ENCODE assay signal across 12 mouse cellular contexts in the genomic region with DNA sequence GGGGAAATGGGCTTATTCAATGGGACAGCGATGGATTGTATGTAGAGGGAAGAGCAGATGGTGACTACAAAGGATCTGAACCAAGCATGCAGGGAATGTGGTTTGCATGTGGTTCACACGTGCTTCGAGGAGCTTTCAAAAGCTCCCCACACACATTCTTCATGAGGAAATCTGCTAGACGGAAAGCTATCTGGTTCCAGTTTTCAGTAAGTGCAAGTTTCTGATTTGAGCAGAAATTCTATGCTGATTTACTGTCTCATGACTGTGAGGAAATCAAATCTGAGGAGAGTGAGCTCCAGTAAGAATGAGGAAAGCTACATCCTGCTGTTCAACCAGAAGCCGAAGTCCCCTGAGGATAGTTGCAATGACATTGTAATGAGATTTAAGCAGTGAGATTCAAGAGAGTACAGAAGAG. TPM values are rescaled to one million over a fixed set of nuclear protein-coding genes. Genes with fewer than 3 reads are reported as not detected.
DNase-seq lines count a peak whose midpoint lies in the region; ATAC-seq and TF ChIP-seq lines count a peak whose summit lies in the region.
"Had no signal": no experiment of that assay in that cellular context is flagged by ENCODE, and none has a peak within 500 bp of the region (broad histone marks: within the 10 kb centered on the region; RNA-seq: fewer than 3 reads in every experiment).

No protein-coding gene starts in this region.

- no peak for ATAC-seq in hindbrain, embryonic 14.5 days (ENCODE audit: low FRiP score)
- ATAC-seq in hindbrain, embryonic 16.5 days = no peak
- ATAC-seq in limb, embryonic 11.5 days (ENCODE audit: insufficient number of reproducible peaks, low FRiP score, low TSS enrichment, low read depth) = peak; percentile 35; the same call in 1 of the 2 replicates
- no peak for ATAC-seq in forebrain, embryonic 16.5 days
- ATAC-seq: midbrain, embryonic 16.5 days had no signal

- H3K4me3 ChIP-seq in hindbrain, embryonic 14.5 days (replicated peaks; ENCODE audit: low read length) = no peak overlapping the region
- no peak overlapping the region for H3K4me3 ChIP-seq in hindbrain, embryonic 16.5 days (ENCODE audit: low read length)
- H3K4me3 ChIP-seq in limb, embryonic 11.5 days (ENCODE audit: low read depth, low read length) = no peak overlapping the region
- H3K4me3 ChIP-seq in forebrain, embryonic 16.5 days (replicated peaks; ENCODE audit: low read length) = no peak overlapping the region
- no peak overlapping the region for H3K4me3 ChIP-seq in forebrain, embryonic 10.5 days

- no peaks in the 10 kb centered on the region for H3K4me1 ChIP-seq in hindbrain, embryonic 14.5 days (replicated peaks; ENCODE audit: control insufficient read depth, insufficient read depth, low read length)
- H3K4me1 ChIP-seq in hindbrain, embryonic 16.5 days (ENCODE audit: control insufficient read depth, insufficient read depth, low read depth, low read length) = no peaks in the 10 kb centered on the region
- no peaks in the 10 kb centered on the region for H3K4me1 ChIP-seq in limb, embryonic 11.5 days (ENCODE audit: control insufficient read depth, insufficient read depth, low read length)
- H3K4me1 ChIP-seq in forebrain, embryonic 16.5 days (replicated peaks; ENCODE audit: control insufficient read depth, insufficient read depth, low read length) = no peaks in the 10 kb centered on the region
- no peaks in the 10 kb centered on the region for H3K4me1 ChIP-seq in forebrain, embryonic 10.5 days

- no peak overlapping the region for H3K9ac ChIP-seq in hindbrain, embryonic 14.5 days
- H3K9ac ChIP-seq in hindbrain, embryonic 16.5 days (ENCODE audit: low read depth, low read length) = no peak overlapping the region
- no peak overlapping the region for H3K9ac ChIP-seq in limb, embryonic 11.5 days (ENCODE audit: low read length)
- no peak overlapping the region for H3K9ac ChIP-seq in forebrain, embryonic 16.5 days (replicated peaks; ENCODE audit: low read depth, low read length)

- no peaks in the 10 kb centered on the region for H3K9me3 ChIP-seq in hindbrain, embryonic 14.5 days (ENCODE audit: control insufficient read depth, low read length)
- H3K9me3 ChIP-seq in hindbrain, embryonic 16.5 days (ENCODE audit: control insufficient read depth, low read length) = no peaks in the 10 kb centered on the region
- H3K9me3 ChIP-seq in limb, embryonic 11.5 days (ENCODE audit: control insufficient read depth, low read length) = no peaks in the 10 kb centered on the region
- no peaks in the 10 kb centered on the region for H3K9me3 ChIP-seq in forebrain, embryonic 16.5 days (ENCODE audit: control insufficient read depth, low read length)
- H3K9me3 ChIP-seq in forebrain, embryonic 10.5 days = no peaks in the 10 kb centered on the region

- DNase-seq in hindbrain, embryonic 14.5 days (ENCODE audit: low spot score) = peak; percentile 28
- peak; percentile 46 for DNase-seq in 3T3-L1 (ENCODE audit: low read depth, low spot score)
- DNase-seq in brain, embryonic 14.5 days (ENCODE audit: low read depth) = peak; percentile 22
- peak; percentile 38 for DNase-seq in limb, embryonic 11.5 days (ENCODE audit: low spot score)
- DNase-seq in forebrain, embryonic 10.5 days (ENCODE audit: extremely low spot score, low spot score) = no peak
- DNase-seq in frontal cortex, adult 2 months (ENCODE audit: extremely low spot score in 1 of 2, low spot score in 1 of 2) = no peak
- DNase-seq: adrenal gland, postnatal 36 days; cerebellum, adult 8-10 months; gastrocnemius, postnatal 14 days had no signal

- 61% methylated on average over 5 of the region's 5 CpGs for WGBS in hindbrain, embryonic 14.5 days
- 63% methylated on average over 5 of the region's 5 CpGs for WGBS in hindbrain, embryonic 16.5 days
- WGBS in limb, embryonic 11.5 days = 47% methylated on average over 5 of the region's 5 CpGs
- 74% methylated on average over 5 of the region's 5 CpGs for WGBS in forebrain, embryonic 16.5 days
- WGBS in forebrain, embryonic 10.5 days = 83% methylated on average over 5 of the region's 5 CpGs

- H3K27me3 ChIP-seq in hindbrain, embryonic 14.5 days (ENCODE audit: control insufficient read depth, insufficient read depth, low read length) = no peaks in the 10 kb centered on the region
- H3K27me3 ChIP-seq in hindbrain, embryonic 16.5 days (replicated peaks; ENCODE audit: control insufficient read depth, insufficient read depth, low read length) = no peaks in the 10 kb centered on the region
- H3K27me3 ChIP-seq in limb, embryonic 11.5 days (ENCODE audit: control insufficient read depth, insufficient read depth, low read length) = no peaks in the 10 kb centered on the region
- H3K27me3 ChIP-seq in forebrain, embryonic 16.5 days (replicated peaks; ENCODE audit: control insufficient read depth, insufficient read depth, low read length) = no peaks in the 10 kb centered on the region
- H3K27me3 ChIP-seq in forebrain, embryonic 10.5 days (ENCODE audit: poor library complexity, severe bottlenecking) = no peaks in the 10 kb centered on the region

- H3K27ac ChIP-seq in hindbrain, embryonic 14.5 days = no peak overlapping the region
- H3K27ac ChIP-seq in hindbrain, embryonic 16.5 days (ENCODE audit: low read depth, low read length) = no peak overlapping the region
- 0 out of 2 replicates have a peak overlapping the region, but pooled peaks have one; percentile 8 for H3K27ac ChIP-seq in limb, embryonic 11.5 days (replicated peaks; ENCODE audit: low read depth, low read length)
- no peak overlapping the region for H3K27ac ChIP-seq in forebrain, embryonic 16.5 days (ENCODE audit: low read length)
- H3K27ac ChIP-seq in forebrain, embryonic 10.5 days = no peak overlapping the region

- H3K4me2 ChIP-seq in hindbrain, embryonic 14.5 days (replicated peaks) = no peak overlapping the region
- H3K4me2 ChIP-seq in hindbrain, embryonic 16.5 days (ENCODE audit: low read length) = no peak overlapping the region
- no peak overlapping the region for H3K4me2 ChIP-seq in limb, embryonic 11.5 days (ENCODE audit: low read depth, severe bottlenecking)
- no peak overlapping the region for H3K4me2 ChIP-seq in forebrain, embryonic 16.5 days (ENCODE audit: low read length)

- TF ChIP-seq POLR2A in brain, embryonic 14.5 days (IDR thresholded peaks at IDR 0.05; ENCODE audit: borderline replicate concordance, extremely low read depth, insufficient read depth, insufficient read length, poor library complexity, severe bottlenecking) = no peak

- TF ChIP-seq CTCF in brain, embryonic 14.5 days (IDR thresholded peaks at IDR 0.05; ENCODE audit: borderline replicate concordance, extremely low read depth, insufficient read depth, insufficient read length) = no peak

- no peaks in the 10 kb centered on the region for H3K36me3 ChIP-seq in hindbrain, embryonic 14.5 days (replicated peaks; ENCODE audit: control insufficient read depth, insufficient read depth)
- no peaks in the 10 kb centered on the region for H3K36me3 ChIP-seq in hindbrain, embryonic 16.5 days (ENCODE audit: control insufficient read depth, insufficient read depth, low read length)
- no peaks in the 10 kb centered on the region for H3K36me3 ChIP-seq in limb, embryonic 11.5 days (ENCODE audit: control insufficient read depth, insufficient read depth, low read length)
- no peaks in the 10 kb centered on the region for H3K36me3 ChIP-seq in forebrain, embryonic 16.5 days (ENCODE audit: control insufficient read depth, insufficient read depth)
- no peaks in the 10 kb centered on the region for H3K36me3 ChIP-seq in forebrain, embryonic 10.5 days (replicated peaks)

RNA-seq across cellular contexts. Expression of gene Ch25h, which starts 39.8 kb away (rescaled TPM):
- polyA plus RNA-seq in hindbrain, embryonic 14.5 days (2014; fragmentation: Nextera tagmentation; extraction: Ambion mirVana) = 0.27 and 0.55 TPM in 2 replicates
- polyA plus RNA-seq in hindbrain, embryonic 16.5 days (2015; fragmentation: Nextera tagmentation; extraction: Ambion mirVana) = 0.61 and 0.85 TPM in 2 replicates
- polyA plus RNA-seq in brain, embryonic 14.5 days (2012; rRNA removed) = 3.5 and 3.6 TPM in 2 replicates
- polyA plus RNA-seq in limb, embryonic 11.5 days (2014; fragmentation: Nextera tagmentation; extraction: Ambion mirVana) = 2.5 and 2.7 TPM in 2 replicates
- 0.39 and 0.58 TPM in 2 replicates for polyA plus RNA-seq in forebrain, embryonic 16.5 days (2015; fragmentation: Nextera tagmentation; extraction: Ambion mirVana)
- polyA plus RNA-seq in forebrain, embryonic 10.5 days (2016; fragmentation: Nextera tagmentation; extraction: Ambion mirVana) = 0.20 and 0.37 TPM in 2 replicates
- 0.98 and 2.3 TPM in 2 replicates for polyA plus RNA-seq in frontal cortex, adult 2 months (2012; rRNA removed)

Comparison
In these comparisons a context has a peak if more than half of its experiments do, and no peak if none do; other contexts are left out.
1. DNase-seq: peak in hindbrain, embryonic 14.5 days (single experiment), 3T3-L1 (single experiment), brain, embryonic 14.5 days (single experiment) and limb, embryonic 11.5 days (single experiment); none in forebrain, embryonic 10.5 days (single experiment) and frontal cortex, adult 2 months (0 of 2).